Mouse (Mus musculus) liver, embryonic 14.5 days (tissue): ENCODE results near the gene Pygl.

Experiments
- CTCF ChIP-seq: IDR thresholded peaks from 2 replicates; pipeline ENCODE4 v1.5.1; 2016; ENCODE audit warnings: antibody characterized with exemption, low read depth, control low read depth
- EP300 ChIP-seq: IDR thresholded peaks from 2 replicates; pipeline ENCODE4 v1.6.1; 2016; ENCODE audit warnings: antibody characterized with exemption, low read depth

GRCm38 (mm10) chr12:70249616-70250157 lies 18.4 kb upstream of the Pygl start:
- no peak for TF ChIP-seq CTCF
- no peak for TF ChIP-seq EP300
